Mouse (Mus musculus): ENCODE data around the gene Nkapd1. TPM values are rescaled to one million over a fixed set of nuclear protein-coding genes. Genes with fewer than 3 reads are reported as not detected.

Gene Nkapd1
- polyA plus RNA-seq, 1 experiment from 2014 or later, result 25.7 TPM

GRCm38 (mm10) chr9:50658941-50659388 is 41.7 kb upstream of the Nkapd1 start:
- WGBS, result 0% methylated on average over 24 of the region's 28 CpGs
- Histone ChIP-seq H3K4me1 (replicated peaks; ENCODE audit: insufficient read depth, low read length) (peaks cover 4% of the 10 kb centered on the region; the same call in 1 of the 2 replicates), H3K36me3 (ENCODE audit: insufficient read depth, low read length) (0 out of 2 replicates have a peak, but pooled peaks cover 4% of the 10 kb centered on the region), H3K27ac (peak overlapping the region; percentile 87), H3K4me3 (replicated peaks; ENCODE audit: low read depth, low read length) (peak overlapping the region; percentile 91), H3K4me2 (ENCODE audit: low read length) (peak overlapping the region; percentile 75), H3K9ac (ENCODE audit: low read depth, low read length) (peak overlapping the region; percentile 94), H3K9me3 (replicated peaks; ENCODE audit: low read length) (no peaks in the 10 kb centered on the region), H3K27me3 (ENCODE audit: insufficient read depth, low read length) (no peaks in the 10 kb centered on the region)
- no peak for DNase-seq (ENCODE audit: low spot score)
- no peak for TF ChIP-seq CTCF (IDR thresholded peaks at IDR 0.05; ENCODE audit: low read depth)
- peak; percentile 6; the same call in 1 of the 2 replicates for ATAC-seq (replicated peaks; ENCODE audit: low FRiP score, low read depth)

DNA sequence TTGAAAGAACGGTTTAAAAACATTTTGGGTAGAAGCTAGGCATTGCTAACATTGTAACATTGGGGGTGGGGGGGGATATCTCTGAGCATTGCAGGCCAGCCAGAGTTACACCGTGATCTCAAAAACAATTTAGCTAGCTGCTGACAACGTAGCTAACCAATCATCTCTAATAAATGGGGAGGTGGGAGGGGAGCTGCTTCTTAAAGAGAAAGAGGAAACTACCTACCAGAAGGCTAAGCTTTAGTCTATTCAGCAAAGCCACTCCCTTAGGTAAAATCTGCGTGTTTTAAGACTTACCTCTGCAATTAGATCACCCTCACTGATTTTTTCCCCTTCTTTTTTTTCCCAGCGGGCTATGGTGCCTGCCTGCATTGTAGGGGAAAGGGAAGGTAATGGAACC is 41.1 kb upstream of the Nkapd1 start:
- Histone ChIP-seq H3K4me3 (replicated peaks; ENCODE audit: low read depth, low read length) (peak overlapping the region; percentile 91), H3K36me3 (ENCODE audit: insufficient read depth, low read length) (peaks cover 9% of the 10 kb centered on the region), H3K4me1 (replicated peaks; ENCODE audit: insufficient read depth, low read length) (peaks cover 4% of the 10 kb centered on the region; the same call in 1 of the 2 replicates), H3K9me3 (replicated peaks; ENCODE audit: low read length) (no peaks in the 10 kb centered on the region), H3K9ac (ENCODE audit: low read depth, low read length) (peak overlapping the region; percentile 94; the same call in 1 of the 2 replicates), H3K4me2 (ENCODE audit: low read length) (peak overlapping the region; percentile 75), H3K27me3 (ENCODE audit: insufficient read depth, low read length) (no peaks in the 10 kb centered on the region), H3K27ac (no peak overlapping the region)
- 25% methylated on average over 5 of the region's 5 CpGs for WGBS
- TF ChIP-seq CTCF (IDR thresholded peaks at IDR 0.05; ENCODE audit: low read depth), result no peak
- ATAC-seq (replicated peaks; ENCODE audit: low FRiP score, low read depth), result no peak
- peak; percentile 14 for DNase-seq (ENCODE audit: low spot score)

DNA sequence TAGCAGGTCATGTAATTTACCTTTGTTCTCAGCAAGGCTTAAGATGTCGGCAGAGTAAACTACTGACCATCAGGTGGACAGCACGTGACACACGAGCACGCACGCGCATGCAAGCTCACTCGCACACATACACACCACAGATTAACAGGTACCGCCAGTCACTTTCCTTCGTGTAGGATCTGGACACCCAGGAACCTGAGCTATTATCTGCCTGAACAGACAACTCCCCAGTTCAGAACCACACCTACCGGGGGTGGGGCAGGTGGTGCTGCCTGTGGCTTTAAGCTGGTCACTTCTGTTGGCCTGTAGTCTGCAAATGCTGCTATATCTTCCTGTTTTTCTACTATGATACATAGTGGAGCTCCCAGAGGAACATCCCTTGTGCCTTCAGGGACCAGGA is 33.2 kb upstream of the Nkapd1 start:
- Histone ChIP-seq H3K27me3 (ENCODE audit: insufficient read depth, low read length) (no peaks in the 10 kb centered on the region), H3K9me3 (replicated peaks; ENCODE audit: low read length) (no peaks in the 10 kb centered on the region), H3K36me3 (ENCODE audit: insufficient read depth, low read length) (peaks cover 60% of the 10 kb centered on the region), H3K4me2 (ENCODE audit: low read length) (no peak overlapping the region), H3K9ac (ENCODE audit: low read depth, low read length) (no peak overlapping the region), H3K4me1 (replicated peaks; ENCODE audit: insufficient read depth, low read length) (no peaks in the 10 kb centered on the region), H3K27ac (no peak overlapping the region), H3K4me3 (replicated peaks; ENCODE audit: low read depth, low read length) (no peak overlapping the region)
- ATAC-seq (replicated peaks; ENCODE audit: low FRiP score, low read depth) (no peak), DNase-seq (ENCODE audit: low spot score) (no peak)
- no peak for TF ChIP-seq CTCF (IDR thresholded peaks at IDR 0.05; ENCODE audit: low read depth)
- WGBS, result 96% methylated on average over 10 of the region's 10 CpGs

- no peak overlapping the region for H3K27ac ChIP-seq
- no peak for DNase-seq (ENCODE audit: low spot score)
- H3K9ac ChIP-seq (ENCODE audit: low read depth, low read length), result no peak overlapping the region
- no peak overlapping the region for H3K4me3 ChIP-seq (replicated peaks; ENCODE audit: low read depth, low read length)
- no peaks in the 10 kb centered on the region for H3K27me3 ChIP-seq (ENCODE audit: insufficient read depth, low read length)
- H3K36me3 ChIP-seq (ENCODE audit: insufficient read depth, low read length), result peaks cover 71% of the 10 kb centered on the region
- WGBS, result 78% methylated on average over 10 of the region's 10 CpGs
- ATAC-seq (replicated peaks; ENCODE audit: low FRiP score, low read depth), result no peak
- no peak overlapping the region for H3K4me2 ChIP-seq (ENCODE audit: low read length)
- no peak for TF ChIP-seq CTCF (IDR thresholded peaks at IDR 0.05; ENCODE audit: low read depth)
- H3K4me1 ChIP-seq (replicated peaks; ENCODE audit: insufficient read depth, low read length), result no peaks in the 10 kb centered on the region
- no peaks in the 10 kb centered on the region for H3K9me3 ChIP-seq (replicated peaks; ENCODE audit: low read length)
Measured at GRCm38 (mm10) chr9:50646826-50647370, 29.6 kb upstream of the Nkapd1 start.

DNA sequence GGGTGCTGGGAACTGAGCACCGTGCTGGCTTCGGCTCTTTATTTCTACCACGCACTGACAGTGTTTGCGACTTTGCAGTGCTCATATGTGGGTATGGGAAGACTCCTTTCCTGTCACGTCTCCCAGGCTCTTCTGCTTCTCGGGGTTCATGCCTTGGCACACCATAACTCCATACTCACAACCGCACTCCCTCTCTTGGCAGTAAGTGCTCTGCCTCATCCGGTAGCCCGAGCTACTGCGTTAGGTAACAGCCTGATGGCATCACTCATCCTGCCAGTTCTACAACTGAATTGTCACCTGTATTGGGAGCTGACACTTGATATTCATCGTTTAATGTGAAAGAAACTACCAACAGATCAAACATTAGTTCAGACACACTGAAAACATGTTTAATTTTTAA is 17.0 kb upstream of the Nkapd1 start:
- DNase-seq (ENCODE audit: low spot score), result no peak
- H3K36me3 ChIP-seq (ENCODE audit: insufficient read depth, low read length), result peaks cover 20% of the 10 kb centered on the region; the same call in 1 of the 2 replicates
- WGBS, result 95% methylated on average over 11 of the region's 11 CpGs

DNA sequence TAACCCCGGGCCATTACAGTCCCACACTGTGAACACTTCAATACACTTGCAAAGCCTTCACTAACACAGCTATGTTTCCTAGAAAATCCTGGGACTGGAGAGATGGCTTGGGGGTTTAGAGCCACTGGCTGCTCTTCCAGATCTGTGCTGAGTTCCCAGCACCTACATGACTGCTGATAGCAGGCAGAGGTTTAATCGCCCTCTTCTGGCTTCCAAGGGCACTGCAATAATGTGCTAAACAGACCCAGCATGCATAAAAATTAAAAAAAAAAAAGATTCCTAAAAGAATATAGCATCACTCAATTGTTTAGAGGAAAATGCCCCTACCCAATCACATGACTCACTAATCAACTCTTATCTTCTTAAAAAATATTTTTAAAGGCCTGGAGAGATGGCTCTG is 15.8 kb upstream of the Nkapd1 start:
- Histone ChIP-seq H3K9ac (ENCODE audit: low read depth, low read length) (no peak overlapping the region), H3K4me2 (ENCODE audit: low read length) (no peak overlapping the region), H3K27ac (no peak overlapping the region), H3K4me3 (replicated peaks; ENCODE audit: low read depth, low read length) (no peak overlapping the region), H3K27me3 (ENCODE audit: insufficient read depth, low read length) (no peaks in the 10 kb centered on the region), H3K36me3 (ENCODE audit: insufficient read depth, low read length) (0 out of 2 replicates have a peak, but pooled peaks cover 9% of the 10 kb centered on the region), H3K9me3 (replicated peaks; ENCODE audit: low read length) (no peaks in the 10 kb centered on the region), H3K4me1 (replicated peaks; ENCODE audit: insufficient read depth, low read length) (no peaks in the 10 kb centered on the region)
- TF ChIP-seq CTCF (IDR thresholded peaks at IDR 0.05; ENCODE audit: low read depth), result peak; percentile 37
- ATAC-seq (replicated peaks; ENCODE audit: low FRiP score, low read depth), result no peak
- no peak for DNase-seq (ENCODE audit: low spot score)
- WGBS, result 56% methylated on average over 2 of the region's 2 CpGs

More for the DNA sequence above, 17.0 kb upstream of the Nkapd1 start:
- no peak overlapping the region for H3K27ac ChIP-seq
- no peak overlapping the region for H3K4me2 ChIP-seq (ENCODE audit: low read length)
- H3K9me3 ChIP-seq (replicated peaks; ENCODE audit: low read length), result no peaks in the 10 kb centered on the region
- H3K9ac ChIP-seq (ENCODE audit: low read depth, low read length), result no peak overlapping the region
- no peaks in the 10 kb centered on the region for H3K4me1 ChIP-seq (replicated peaks; ENCODE audit: insufficient read depth, low read length)
- no peak for TF ChIP-seq CTCF (IDR thresholded peaks at IDR 0.05; ENCODE audit: low read depth)
- H3K4me3 ChIP-seq (replicated peaks; ENCODE audit: low read depth, low read length), result no peak overlapping the region
- no peak for ATAC-seq (replicated peaks; ENCODE audit: low FRiP score, low read depth)
- H3K27me3 ChIP-seq (ENCODE audit: insufficient read depth, low read length), result no peaks in the 10 kb centered on the region
